Mouse (Mus musculus): ENCODE results near the gene C1ql2. TPM values are rescaled to one million over a fixed set of nuclear protein-coding genes. Genes with fewer than 3 reads are reported as not detected.

C1ql2 gene
- total and polyA plus RNA-seq, 3 experiments, result not detected

- Histone ChIP-seq H3K4me1 (ENCODE audit: control insufficient read depth in 1 of 2, insufficient read depth in 2 of 2, low read length in 2 of 2) (peaks cover 4 to 9% of the 10 kb centered on the region in 2 experiments; a peak in 2 of 4 replicates), H3K27ac (ENCODE audit: control insufficient read depth, low read depth, low read length) (no peak overlapping the region), H3K79me2 (ENCODE audit: control insufficient read depth, insufficient read depth, low read length, poor library complexity) (no peaks in the 10 kb centered on the region), H3K9me3 (replicated peaks; ENCODE audit: insufficient read depth, low read length) (no peaks in the 10 kb centered on the region), H3K4me3 (ENCODE audit: control insufficient read depth in 1 of 2, insufficient read depth in 1 of 2, low read depth in 2 of 2, low read length in 2 of 2) (peak overlapping the region; percentile 11 to 41), H3K27me3 (ENCODE audit: control insufficient read depth in 1 of 2, insufficient read depth in 2 of 2, low read length in 2 of 2) (no peaks in the 10 kb centered on the region), H3K36me3 (ENCODE audit: control insufficient read depth in 1 of 2, insufficient read depth in 2 of 2, low read length in 2 of 2) (no peaks in the 10 kb centered on the region), H3K9ac (ENCODE audit: control insufficient read depth, low read depth, low read length, poor library complexity, severe bottlenecking) (peak overlapping the region; percentile 10; the same call in 1 of the 2 replicates)
- TF ChIP-seq POLR2A (IDR thresholded peaks at IDR 0.05; ENCODE audit: control insufficient read depth in 1 of 2, insufficient read depth in 1 of 2, low read depth in 1 of 2, low read length in 2 of 2, poor library complexity in 1 of 2), result peak in 1 of 2 experiments; percentile 47; a peak in 1 of 4 replicates
- no peak for TF ChIP-seq CTCF (IDR thresholded peaks at IDR 0.05 in 2 of 3, conservative IDR thresholded peaks at IDR 0.05 in 1 of 3; ENCODE audit: control insufficient read depth in 1 of 3, insufficient read depth in 1 of 3, low read depth in 2 of 3, low read length in 3 of 3, poor library complexity in 1 of 3, severe bottlenecking in 1 of 3)
- no peak for TF ChIP-seq CHD2 (IDR thresholded peaks at IDR 0.05; ENCODE audit: low read length)
- TF ChIP-seq MYC (IDR thresholded peaks at IDR 0.05; ENCODE audit: low read depth, low read length), result peak; percentile 84
- TF ChIP-seq ETS1 (IDR thresholded peaks at IDR 0.05; ENCODE audit: low read depth, low read length), result 0 out of 2 replicates have a peak, but pooled peaks have one; percentile 49
- TF ChIP-seq MAFK (IDR thresholded peaks at IDR 0.05; ENCODE audit: borderline replicate concordance, low read depth, low read length), result no peak
- TF ChIP-seq MAX (IDR thresholded peaks at IDR 0.05; ENCODE audit: low read length), result peak; percentile 44; the same call in 1 of the 2 replicates
- TF ChIP-seq POLR2AphosphoS2 (IDR thresholded peaks at IDR 0.05; ENCODE audit: low read length), result peak; percentile 41; the same call in 1 of the 2 replicates
- TF ChIP-seq NRF1 (IDR thresholded peaks at IDR 0.05; ENCODE audit: insufficient read depth, low read depth, low read length, poor library complexity, severe bottlenecking), result no peak
- no peak for TF ChIP-seq GATA1 (IDR thresholded peaks at IDR 0.05; ENCODE audit: low read depth, low read length)
- TF ChIP-seq HCFC1 (IDR thresholded peaks at IDR 0.05; ENCODE audit: low read depth, low read length), result peak; percentile 71
- TF ChIP-seq BHLHE40 (IDR thresholded peaks at IDR 0.05; ENCODE audit: borderline replicate concordance, low read depth, low read length), result no peak
- no peak for TF ChIP-seq GABPA (IDR thresholded peaks at IDR 0.05; ENCODE audit: low read depth, low read length)
- peak; percentile 71 for TF ChIP-seq NELFE (IDR thresholded peaks at IDR 0.05; ENCODE audit: low read depth, low read length)
- TF ChIP-seq SIN3A (IDR thresholded peaks at IDR 0.05; ENCODE audit: low read length), result peak; percentile 61
- TF ChIP-seq TBP (IDR thresholded peaks at IDR 0.05; ENCODE audit: low read depth, low read length), result peak; percentile 61; the same call in 1 of the 2 replicates
- TF ChIP-seq TAL1 (IDR thresholded peaks at IDR 0.05; ENCODE audit: low read length), result no peak
- no peak for TF ChIP-seq E2F4 (IDR thresholded peaks at IDR 0.05; ENCODE audit: borderline replicate concordance, low read depth, low read length)
- TF ChIP-seq ELF1 (IDR thresholded peaks at IDR 0.05; ENCODE audit: low read depth, low read length), result peak; percentile 78; the same call in 1 of the 2 replicates
- DNase-seq (ENCODE audit: low read depth, low spot score), result peak; percentile 89
These were observed 46.6 kb upstream of the C1ql2 start for GRCm38 (mm10) chr1:120293803-120294202.

GRCm38 (mm10) chr1:120296936-120297335, 43.4 kb upstream of the C1ql2 start:
- Histone ChIP-seq H3K9me3 (replicated peaks; ENCODE audit: insufficient read depth, low read length) (no peaks in the 10 kb centered on the region), H3K27ac (ENCODE audit: control insufficient read depth, low read depth, low read length) (no peak overlapping the region)

More at GRCm38 (mm10) chr1:120296936-120297335, 43.4 kb upstream of the C1ql2 start:
- Histone ChIP-seq H3K27me3 (ENCODE audit: control insufficient read depth in 1 of 2, insufficient read depth in 2 of 2, low read length in 2 of 2) (peaks cover 0 to 2% of the 10 kb centered on the region in 2 experiments; a peak in 2 of 4 replicates), H3K9ac (ENCODE audit: control insufficient read depth, low read depth, low read length, poor library complexity, severe bottlenecking) (no peak overlapping the region), H3K79me2 (ENCODE audit: control insufficient read depth, insufficient read depth, low read length, poor library complexity) (no peaks in the 10 kb centered on the region), H3K36me3 (ENCODE audit: control insufficient read depth in 1 of 2, insufficient read depth in 2 of 2, low read length in 2 of 2) (no peaks in the 10 kb centered on the region), H3K4me3 (ENCODE audit: control insufficient read depth in 1 of 2, insufficient read depth in 1 of 2, low read depth in 2 of 2, low read length in 2 of 2) (no peak overlapping the region), H3K4me1 (ENCODE audit: control insufficient read depth in 1 of 2, insufficient read depth in 2 of 2, low read length in 2 of 2) (peaks cover 0 to 4% of the 10 kb centered on the region in 2 experiments; a peak in 1 of 4 replicates)
- TF ChIP-seq CTCF (IDR thresholded peaks at IDR 0.05 in 2 of 3, conservative IDR thresholded peaks at IDR 0.05 in 1 of 3; ENCODE audit: control insufficient read depth in 1 of 3, insufficient read depth in 1 of 3, low read depth in 2 of 3, low read length in 3 of 3, poor library complexity in 1 of 3, severe bottlenecking in 1 of 3), result peak in 2 of 3 experiments; percentile 35 to 55; a peak in 3 of 6 replicates
- no peak for TF ChIP-seq EP300 (IDR thresholded peaks at IDR 0.05; ENCODE audit: low read depth in 1 of 2, low read length in 2 of 2)
- no peak for TF ChIP-seq HCFC1 (IDR thresholded peaks at IDR 0.05; ENCODE audit: low read depth, low read length)
- TF ChIP-seq ZC3H11A (IDR thresholded peaks at IDR 0.05; ENCODE audit: low read depth, low read length), result peak; percentile 46; the same call in 1 of the 2 replicates
- no peak for TF ChIP-seq NRF1 (IDR thresholded peaks at IDR 0.05; ENCODE audit: insufficient read depth, low read depth, low read length, poor library complexity, severe bottlenecking)
- TF ChIP-seq RAD21 (IDR thresholded peaks at IDR 0.05; ENCODE audit: low read depth, low read length), result peak; percentile 60
- TF ChIP-seq SMC3 (IDR thresholded peaks at IDR 0.05; ENCODE audit: low read depth, low read length), result peak; percentile 55
- DNase-seq (ENCODE audit: low read depth, low spot score), result peak; percentile 35
